Mouse (Mus musculus): ENCODE measurements around the gene Plaa.
A peak's percentile ranks its signal among the peaks of the same experiment; 100 is the strongest.
"Not testable (repeated sequence)": the region's sequence is repeated elsewhere in the genome, so short reads cannot be mapped to it uniquely, and the experiment has no call there.

The Plaa gene

DNA sequence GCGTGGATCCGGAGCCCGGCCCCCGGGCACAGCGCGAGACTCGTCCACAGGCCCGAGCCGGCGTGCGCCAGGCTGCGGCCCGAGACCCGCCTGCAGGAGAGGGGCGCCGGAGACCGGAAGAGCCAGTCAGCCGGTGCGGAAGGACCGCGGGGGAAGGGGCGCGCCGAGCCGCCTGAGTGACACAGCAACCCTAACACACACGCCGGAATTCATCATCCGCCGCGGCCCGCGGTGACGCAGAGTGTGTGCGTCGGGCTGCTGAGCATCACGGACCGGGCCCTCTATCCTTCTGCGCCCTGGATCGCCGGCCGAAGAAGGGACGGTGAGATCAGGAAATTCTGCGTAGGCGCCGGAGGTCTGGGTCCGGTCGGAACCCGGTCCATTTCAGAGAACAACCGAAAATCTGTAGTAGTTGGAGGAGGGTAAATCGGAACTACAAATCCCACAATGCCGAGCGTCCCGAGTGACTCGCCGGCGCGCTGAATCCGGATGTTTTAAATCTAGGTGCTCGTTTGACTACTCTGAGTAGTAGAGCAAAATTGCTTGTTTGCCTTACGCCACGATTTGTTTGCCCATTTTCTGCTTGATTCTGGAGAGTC lies at the start of gene Plaa:
TSS of gene Plaa (minus strand) at position 214 of the 599 bp plus-strand sequence.
- peak; percentile 87 to 89 for DNase-seq (ENCODE audit: low spot score in 2 of 2)

DNA sequence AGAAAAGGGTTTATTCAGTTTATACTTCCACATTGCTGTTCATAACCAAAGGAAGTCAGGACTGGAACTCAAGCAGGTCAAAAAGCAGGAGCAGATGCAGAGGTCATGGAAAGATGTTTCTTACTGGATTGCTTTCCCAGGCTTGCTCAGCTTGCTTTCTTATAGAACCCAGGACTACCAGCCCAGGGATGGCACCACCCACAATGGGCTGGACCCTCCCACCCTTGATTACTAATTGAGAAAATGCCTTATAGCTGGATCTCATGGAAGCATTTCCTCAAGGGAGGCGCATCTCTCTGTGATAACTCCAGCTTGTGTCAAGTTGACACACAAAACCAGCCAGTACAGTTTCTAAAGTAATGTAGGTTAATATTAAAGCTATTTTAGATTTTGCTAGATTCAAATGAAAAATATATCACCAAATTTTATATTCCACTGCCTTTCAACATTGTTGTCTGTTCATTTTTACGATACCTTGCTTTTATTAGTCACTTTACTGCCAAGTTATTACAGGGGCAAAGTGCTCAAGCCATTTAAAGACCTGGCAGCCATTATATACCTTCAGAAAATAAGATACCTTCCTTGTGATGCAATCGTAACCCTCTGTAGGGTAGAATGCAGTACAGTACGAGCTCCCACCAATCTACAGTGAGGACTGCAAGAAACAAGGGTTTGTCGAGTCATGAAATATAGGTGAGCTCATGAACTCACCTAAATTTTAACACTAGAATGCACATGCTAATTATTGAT lies 47.6 kb upstream of the Plaa start:
- DNase-seq (ENCODE audit: low spot score in 2 of 2) = not testable (repeated sequence)

DNA sequence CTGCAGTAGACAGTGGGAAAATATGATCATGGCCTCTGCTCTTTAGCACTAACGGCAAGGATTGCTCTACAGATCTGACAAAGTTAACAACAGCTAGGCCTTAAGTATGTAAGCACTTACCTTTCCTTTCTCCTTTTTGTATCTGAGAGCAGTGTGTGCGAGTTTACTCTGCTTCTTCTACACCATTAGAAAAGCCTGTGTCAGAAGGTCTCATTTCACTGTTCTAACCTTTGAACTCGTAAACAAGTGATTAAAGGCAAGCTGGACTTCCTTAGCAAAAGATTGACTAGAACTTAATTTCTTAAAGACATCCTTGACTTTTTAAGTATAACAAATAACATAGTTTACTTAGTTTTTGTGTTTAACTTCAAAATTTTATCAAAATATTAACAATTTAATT lies 46.9 kb upstream of the Plaa start, which contains the start of gene Lrrc19:
TSS of gene Lrrc19 (minus strand) at position 225 of the 400 bp plus-strand sequence.
- DNase-seq (ENCODE audit: low spot score in 2 of 2) = no peak

DNA sequence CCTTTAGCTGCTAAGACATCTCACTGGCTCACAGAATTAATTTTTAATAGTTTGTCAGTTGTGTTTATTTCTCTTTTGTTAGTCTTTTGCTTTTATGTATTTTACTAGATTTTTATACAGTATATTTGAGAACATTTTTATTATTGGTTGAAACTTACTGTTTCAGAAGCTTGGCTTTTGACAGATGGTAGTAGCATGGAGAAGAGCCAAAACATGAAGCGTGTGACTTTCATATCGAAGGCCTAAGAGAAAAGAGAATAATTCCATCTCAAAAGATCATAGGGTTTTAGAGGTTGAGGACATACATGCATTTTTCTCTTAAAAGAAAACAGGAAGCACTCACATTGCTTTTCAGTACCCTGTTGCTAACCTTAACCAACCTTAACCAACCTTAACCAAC lies 40.1 kb upstream of the Plaa start:
- DNase-seq (ENCODE audit: low spot score in 2 of 2) = no peak

DNA sequence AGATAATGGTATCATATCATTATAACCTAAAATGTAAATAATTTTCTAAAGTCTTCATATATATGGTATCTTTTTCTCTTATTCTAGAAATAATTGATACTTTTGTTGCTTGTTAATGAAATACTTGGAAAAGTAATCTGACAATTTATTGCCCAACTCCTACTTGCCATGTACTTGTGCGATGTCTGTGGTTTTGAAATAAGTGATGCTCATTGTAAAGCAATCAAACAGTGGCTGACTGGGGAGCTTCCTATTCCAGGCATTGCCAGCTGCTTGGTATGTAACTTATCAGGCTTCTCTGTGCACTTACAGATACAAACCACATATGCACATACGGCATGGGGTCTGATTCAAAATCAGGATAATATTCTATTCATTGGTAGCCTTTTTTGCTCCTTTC lies 17.0 kb upstream of the Plaa start:
- DNase-seq (ENCODE audit: low spot score in 2 of 2) = no peak

DNA sequence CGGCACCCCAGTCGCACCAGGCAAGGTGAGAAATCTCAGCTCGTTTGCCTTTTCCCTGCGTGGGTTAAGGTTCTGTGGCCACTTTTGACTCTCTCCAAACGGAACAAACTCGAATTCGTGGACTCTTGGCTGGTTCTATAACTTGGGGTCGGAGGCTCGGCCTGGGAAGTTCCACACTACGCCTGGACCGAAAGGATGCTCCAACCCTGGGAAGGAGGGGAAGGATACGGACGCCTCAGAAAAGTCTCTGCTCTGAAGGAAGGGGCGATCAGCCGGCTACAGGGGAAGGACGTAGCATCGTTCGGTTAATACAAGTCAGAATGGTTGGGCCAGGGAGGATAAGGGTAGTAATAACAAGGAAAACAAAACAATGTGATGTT lies 11.6 kb upstream of the Plaa start:
- no peak for DNase-seq (ENCODE audit: low spot score in 2 of 2)

DNA sequence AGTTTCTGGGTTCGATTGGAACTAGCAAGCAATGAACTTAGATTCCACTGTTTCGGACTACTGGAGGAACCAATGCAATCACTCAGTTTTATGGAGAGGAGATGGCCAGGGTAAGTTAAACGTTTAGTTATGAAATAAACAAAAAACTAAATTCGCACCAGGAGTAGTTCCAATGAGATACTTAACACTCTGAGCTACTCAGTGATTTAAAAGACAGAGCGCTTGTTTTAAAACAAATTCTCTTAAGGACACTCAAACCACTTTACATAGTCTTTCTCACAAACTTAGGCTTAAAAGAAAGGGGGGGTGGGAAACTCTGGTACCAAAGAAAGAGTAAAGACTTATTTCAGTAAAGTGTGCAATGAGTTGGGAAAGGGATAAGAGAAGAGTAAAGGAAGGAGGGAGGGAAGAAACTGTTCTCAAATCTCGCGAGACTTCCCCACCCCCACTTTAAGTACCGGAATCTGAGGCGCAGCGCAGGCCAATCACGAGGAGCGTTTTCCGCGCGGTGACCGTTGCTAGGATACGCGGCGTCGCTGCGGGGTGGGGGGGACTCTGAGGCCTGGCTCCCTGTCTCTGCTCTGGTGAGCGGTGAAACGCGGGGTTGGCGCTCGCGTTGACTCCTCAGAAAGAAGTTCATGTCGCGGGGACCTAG lies 11.1 kb upstream of the Plaa start, which contains the start of gene Ift74:
TSS of gene Ift74 (plus strand) at position 520 of the 655 bp plus-strand sequence.
- DNase-seq (ENCODE audit: low spot score in 2 of 2) = peak; percentile 88 to 92

DNA sequence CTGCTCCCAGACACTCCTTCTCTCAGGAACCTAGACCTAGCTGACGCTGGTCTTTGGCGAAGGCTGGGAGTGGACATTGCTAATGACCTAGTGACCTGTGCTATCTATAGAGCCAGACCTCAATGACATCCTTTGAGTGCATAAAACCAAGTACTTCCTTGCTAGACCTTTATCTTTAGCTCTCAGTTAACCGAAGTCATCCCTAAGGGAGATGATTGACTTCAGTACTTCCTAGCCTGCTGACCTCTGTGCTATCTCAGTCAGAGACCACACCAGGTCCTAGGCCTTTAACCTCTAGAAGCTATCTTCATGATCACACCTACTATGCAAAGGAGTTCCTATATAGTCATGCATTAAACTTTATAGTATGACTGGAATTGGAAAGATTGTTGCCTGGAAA lies 7.3 kb upstream of the Plaa start:
- no peak for DNase-seq (ENCODE audit: low spot score in 2 of 2)

DNA sequence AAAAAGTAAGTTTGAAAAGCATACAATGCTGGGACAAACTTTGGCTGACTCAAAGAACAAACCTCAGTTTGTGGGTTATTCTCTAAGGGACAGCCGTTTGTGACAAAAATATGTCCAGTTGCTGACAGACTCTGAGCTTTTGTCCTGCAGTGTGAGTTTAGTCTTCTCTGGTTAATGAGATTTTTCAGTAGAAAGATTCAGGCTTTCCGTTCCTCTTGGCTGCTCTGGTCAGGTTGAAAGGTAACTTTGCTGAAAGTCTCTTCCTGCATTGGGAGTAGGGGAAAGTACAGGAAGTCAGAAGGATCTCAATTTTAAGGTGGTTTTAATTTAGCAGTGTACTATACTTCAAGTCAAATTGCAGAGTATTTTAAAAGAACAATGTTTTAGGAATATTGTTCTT lies 2.5 kb upstream of the Plaa start:
- no peak for DNase-seq (ENCODE audit: low spot score in 2 of 2)

DNA sequence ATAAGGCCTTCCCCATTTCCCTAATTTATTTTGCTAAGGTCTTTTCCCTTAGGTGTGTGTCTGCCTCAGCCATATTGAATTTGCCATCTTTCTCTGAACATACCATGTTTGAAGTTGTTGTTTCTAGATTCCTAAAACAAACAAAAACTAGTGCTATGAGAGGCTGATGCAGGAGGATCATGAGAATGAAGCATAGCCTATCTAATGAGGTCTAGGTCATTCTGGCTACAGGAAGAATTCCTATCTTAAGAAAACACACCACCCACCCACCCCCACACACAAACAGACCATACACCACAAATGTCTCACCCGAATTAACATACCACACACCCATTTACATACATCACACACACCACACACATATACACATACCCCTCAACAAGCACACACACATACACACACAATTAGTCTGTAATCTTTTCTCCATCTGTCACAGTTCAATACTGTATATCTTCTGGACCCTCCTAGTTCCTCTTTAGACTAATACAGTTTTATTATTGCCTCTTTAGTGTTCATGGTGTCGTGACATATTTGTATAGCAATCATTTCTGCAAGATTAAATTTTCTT lies 1.5 kb upstream of the Plaa start:
- DNase-seq (ENCODE audit: low spot score in 2 of 2) = no peak

DNA sequence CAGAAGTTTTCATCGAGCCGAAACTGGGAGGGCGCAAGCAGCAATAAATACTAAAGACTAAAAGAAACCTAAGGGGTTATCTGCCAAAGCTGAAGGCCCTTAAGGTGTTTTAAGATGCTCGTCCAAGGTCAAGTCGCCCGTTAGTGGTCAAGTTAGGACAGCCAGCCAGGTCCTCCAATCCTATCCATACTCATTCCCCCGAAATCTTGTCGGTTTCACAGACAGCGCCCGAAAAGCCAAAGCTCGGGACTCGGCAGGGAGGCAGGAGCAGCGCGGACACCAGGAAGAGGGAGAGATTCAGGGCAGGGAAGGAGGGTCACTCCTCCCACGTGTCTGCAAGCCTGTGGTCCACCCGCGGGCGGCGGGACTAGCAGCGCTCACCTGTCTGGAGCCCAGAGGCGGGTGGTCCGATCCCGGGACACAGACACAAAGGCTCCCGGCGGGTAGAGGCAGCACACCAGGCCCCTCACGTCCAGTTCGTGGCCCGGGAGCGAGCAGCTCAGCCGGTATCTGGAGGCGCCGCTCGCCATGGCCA lies 481 bp downstream of the Plaa start:
- DNase-seq (ENCODE audit: low spot score in 2 of 2) = no peak

DNA sequence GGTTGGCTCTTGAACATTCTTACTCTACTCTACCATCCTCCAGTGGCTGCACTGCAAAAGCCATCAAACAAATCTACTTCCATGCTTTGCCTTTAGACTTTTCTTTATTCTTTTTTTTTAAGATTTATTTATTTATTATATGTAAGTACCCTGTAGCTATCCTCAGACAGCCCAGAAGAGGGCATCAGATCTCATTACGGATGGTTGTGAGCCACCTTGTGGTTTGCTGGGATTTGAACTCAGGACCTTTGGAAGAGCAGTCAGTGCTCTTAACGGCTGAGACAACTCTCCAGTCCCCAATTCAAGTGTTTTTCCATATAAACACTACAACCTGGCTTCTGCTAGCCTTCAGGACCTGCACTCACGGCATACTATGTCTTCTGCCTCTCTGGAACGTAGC lies 1.6 kb downstream of the Plaa start:
- no peak for DNase-seq (ENCODE audit: low spot score in 2 of 2)

DNA sequence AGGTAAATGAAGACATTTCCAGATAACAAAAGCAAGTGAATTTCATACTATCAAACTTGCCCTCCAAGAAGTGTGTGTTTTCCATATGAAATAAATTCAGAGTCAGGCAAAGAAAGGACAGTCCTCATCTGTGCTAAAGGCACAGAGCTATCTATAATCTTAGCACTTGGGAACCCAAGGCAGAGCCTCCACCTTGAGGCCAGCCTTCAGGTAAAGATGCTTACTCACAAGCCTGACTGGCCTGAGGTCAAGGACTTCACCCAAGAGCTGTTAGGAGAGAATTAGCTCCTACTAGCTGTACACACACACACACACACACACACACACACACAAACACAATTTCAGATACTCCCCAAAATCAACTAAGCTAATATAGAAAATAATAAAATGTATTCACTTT lies 10.3 kb downstream of the Plaa start:
- no peak for DNase-seq (ENCODE audit: low spot score in 2 of 2)

DNA sequence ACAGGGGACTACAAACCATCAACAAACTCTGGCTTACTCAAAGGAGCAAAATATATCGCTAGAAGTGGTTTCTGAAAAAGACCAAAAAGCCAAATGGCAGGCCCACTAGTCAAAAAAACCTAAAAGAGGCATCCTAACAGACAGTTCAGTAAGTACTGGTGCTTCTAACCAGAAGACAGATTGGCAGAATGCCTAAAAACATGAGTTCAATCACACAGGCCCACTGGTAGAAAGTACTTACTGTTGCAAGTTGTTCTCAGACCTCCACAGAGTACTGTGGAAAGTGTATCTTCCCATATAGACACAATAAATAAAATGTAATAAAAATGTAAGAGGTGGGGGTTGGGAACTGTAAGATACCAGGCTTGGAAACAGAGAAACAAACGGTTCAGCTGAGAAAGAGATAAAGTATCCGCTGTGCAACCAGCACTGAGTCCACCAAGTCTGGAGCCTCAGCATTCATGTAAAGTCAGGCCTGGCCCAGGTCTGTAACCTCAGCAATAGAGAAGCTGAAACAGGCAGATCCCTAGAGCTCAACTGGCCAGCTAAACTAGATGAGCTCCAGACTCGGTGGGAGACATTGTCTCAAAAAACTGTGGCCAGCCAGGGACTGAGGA lies 11.2 kb downstream of the Plaa start:
- no peak for DNase-seq (ENCODE audit: low spot score in 2 of 2)

DNA sequence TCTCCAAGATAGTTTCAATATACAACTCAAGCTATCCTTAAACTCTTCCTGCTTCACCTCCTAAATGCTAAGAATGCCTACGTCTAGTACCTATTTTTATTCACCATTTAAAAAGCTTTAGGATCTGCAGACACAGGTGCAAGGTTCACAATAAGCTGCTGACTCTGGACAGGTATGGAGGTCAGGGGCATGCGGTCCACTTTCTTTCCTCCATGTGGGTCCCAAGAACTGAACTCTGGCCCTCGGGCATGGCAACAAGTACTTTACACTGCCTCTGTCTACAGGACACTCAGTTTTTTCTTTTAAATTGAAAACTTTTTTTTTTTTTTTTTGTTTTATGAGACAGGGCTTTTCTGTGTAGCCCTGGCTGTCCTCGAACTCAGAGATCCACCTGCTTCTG lies 30.4 kb downstream of the Plaa start:
- DNase-seq (ENCODE audit: low spot score in 2 of 2) = no peak

DNA sequence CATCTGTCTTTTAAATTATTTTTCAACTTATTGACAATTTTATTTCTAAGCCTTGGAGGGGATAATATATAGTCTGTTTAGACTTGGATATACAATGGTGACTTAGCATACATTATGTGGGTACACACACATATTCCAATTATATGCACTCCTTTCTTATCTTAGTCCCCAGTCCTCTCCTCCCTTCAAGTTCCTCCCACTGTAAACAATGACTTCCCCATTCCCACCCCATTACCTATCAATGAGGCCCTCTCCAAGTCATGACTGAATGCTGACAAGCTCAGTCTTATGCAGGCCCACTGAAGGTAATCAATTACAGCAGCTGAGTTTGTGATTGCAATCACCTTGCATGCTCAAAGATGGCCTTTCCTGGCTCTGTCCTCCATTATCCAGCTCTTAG lies 38.7 kb downstream of the Plaa start:
- no peak for DNase-seq (ENCODE audit: low spot score in 2 of 2)

DNA sequence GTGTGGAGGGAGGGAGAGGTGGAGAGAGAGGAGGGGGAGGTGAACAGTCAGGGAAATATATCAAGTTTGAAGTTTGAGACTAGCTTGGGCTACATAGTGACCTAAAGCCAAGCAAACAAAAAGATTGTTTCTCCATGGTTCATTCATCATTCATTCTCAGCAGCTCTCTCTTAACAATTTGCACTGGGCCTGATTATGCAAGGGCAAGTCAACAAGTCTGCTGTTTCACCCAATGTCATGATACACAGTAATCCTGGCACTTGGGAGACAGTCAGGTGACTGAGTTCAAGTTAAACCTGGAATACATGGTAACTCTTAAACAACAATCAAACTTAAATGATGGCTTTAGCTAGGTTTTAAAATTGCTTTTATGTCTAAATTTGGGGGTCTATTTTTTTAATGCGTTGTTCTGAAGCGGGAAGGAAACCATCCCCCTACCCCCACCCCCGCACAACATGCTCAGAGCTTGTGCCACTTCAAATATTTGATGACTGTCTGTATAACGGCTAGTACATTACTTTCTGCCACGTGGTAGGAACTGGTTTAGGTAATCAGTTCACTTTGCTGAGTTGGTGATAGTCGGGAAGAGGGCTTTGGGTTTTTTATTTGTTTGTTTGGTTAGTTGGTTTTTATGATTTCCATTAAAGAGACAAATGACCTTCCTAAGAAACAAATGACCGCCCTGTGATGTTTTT lies 40.9 kb downstream of the Plaa start:
- DNase-seq (ENCODE audit: low spot score in 2 of 2) = no peak

DNA sequence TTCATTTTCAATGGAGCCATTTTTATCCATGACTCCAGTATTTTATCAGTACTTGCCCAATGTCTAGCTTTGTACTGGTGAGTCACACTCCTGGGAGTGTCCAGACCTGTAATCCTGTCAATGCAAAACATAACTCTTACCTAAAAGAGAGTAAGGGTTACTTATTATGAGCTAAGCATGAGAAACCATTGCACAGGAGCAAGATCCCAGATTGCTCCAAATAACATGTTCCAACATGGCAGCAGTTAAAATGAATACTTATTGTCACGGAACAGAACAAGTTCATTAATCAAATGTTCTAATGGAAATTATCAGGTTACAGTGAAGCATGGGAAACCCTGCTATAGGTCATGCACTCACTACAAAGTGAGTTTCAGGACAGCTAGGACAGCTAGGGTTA lies 42.7 kb downstream of the Plaa start:
- no peak for DNase-seq (ENCODE audit: low spot score in 2 of 2)

DNA sequence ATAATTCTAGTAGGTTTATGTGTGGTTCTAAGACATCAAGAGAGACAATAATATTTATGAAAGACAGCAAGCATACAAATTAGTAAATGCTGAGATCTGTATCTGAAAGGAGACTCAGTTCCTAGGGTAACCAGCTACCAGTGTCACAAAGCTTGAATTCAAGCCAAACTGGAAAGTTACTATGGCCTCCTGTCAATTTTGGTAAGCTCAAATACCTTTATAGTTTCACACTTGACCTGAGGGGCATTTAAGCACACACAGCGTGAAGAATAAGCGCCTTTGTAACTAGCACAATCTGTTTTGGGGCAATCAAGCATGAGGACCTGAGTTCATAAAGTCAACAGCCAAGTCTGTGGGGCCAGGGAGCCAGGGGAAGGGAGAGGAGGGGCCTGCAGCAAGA lies 43.8 kb downstream of the Plaa start:
- DNase-seq (ENCODE audit: low spot score in 2 of 2) = no peak

DNA sequence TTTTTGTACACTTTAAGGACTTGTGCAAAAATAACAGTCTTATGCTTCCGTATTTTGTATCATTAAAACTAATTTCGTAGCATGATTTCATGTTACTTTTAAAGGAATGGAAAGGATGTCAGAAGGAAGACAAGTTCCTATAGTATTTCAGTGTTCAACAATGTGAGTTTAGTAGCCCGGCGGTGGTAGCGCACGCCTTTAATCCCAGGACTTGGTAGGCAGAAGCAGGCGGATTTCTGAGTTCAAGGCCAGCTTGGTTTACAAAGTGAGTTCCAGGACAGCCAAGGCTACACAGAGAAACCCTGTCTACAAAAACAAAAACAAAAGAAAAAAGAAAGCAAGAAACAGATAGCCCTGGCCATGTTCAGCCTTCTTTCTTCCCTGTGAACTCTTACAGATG lies 45.9 kb downstream of the Plaa start:
- no peak for DNase-seq (ENCODE audit: low spot score in 2 of 2)
